Comparison of ENCODE assay signal across 14 mouse cellular contexts in the genomic region with DNA sequence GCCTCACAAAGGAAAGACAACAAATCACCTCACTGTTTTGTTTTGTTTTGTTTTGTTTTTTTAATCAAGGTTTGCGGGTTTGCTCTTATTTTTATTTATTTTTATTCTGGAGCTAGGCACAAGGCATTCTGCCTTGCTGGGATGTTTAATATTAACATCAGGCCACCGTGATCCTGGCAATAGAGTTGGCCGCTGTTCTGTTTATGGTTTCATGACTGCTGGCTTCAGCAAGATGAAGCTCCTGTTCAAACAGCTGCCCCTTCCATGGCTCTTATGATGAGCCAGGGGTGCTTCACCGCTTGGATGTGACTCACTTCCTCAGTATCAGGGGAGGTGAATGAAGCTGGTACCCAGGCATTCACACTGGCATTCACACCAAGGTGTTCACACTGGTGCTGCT.
DNase-seq lines count a peak whose midpoint lies in the region; ATAC-seq and TF ChIP-seq lines count a peak whose summit lies in the region.
"Had no signal": no experiment of that assay in that cellular context is flagged by ENCODE, and none has a peak within 500 bp of the region (broad histone marks: within the 10 kb centered on the region; RNA-seq: fewer than 3 reads in every experiment).

No protein-coding gene starts in this region.

- DNase-seq in kidney, adult 18-20 months = peak; percentile 25
- peak; percentile 52 for DNase-seq in liver, adult 2 months (ENCODE audit: extremely low read depth, low read depth, low spot score)
- DNase-seq in liver = no peak
- no peak for DNase-seq in neural tube, embryonic 10.5 days (ENCODE audit: extremely low spot score, low spot score)
- DNase-seq in left cerebral cortex, adult 11 months (ENCODE audit: low spot score) = no peak
- DNase-seq: cerebellum, adult 11 months; gastrocnemius, adult 2 months; gastrocnemius, postnatal 36 days had no signal

- no peak overlapping the region for H3K9ac ChIP-seq in kidney, embryonic 14.5 days (ENCODE audit: low read depth, low read length)
- H3K9ac ChIP-seq in liver, adult 2 months (ENCODE audit: low read depth, low read length) = no peak overlapping the region
- no peak overlapping the region for H3K9ac ChIP-seq in neural tube, embryonic 13.5 days
- H3K9ac ChIP-seq: embryonic facial prominence, embryonic 15.5 days had no signal

- no peak for TF ChIP-seq CTCF in liver, adult 2 months (IDR thresholded peaks at IDR 0.05; ENCODE audit: low read depth, low read length)

- 64% methylated on average over 4 of the region's 4 CpGs for WGBS in kidney, embryonic 14.5 days
- 50% methylated on average over 4 of the region's 4 CpGs for WGBS in liver, adult 2 months
- WGBS in neural tube, embryonic 13.5 days = 69% methylated on average over 4 of the region's 4 CpGs

- peaks cover 5% of the 10 kb centered on the region; the same call in 1 of the 2 replicates for H3K36me3 ChIP-seq in kidney, embryonic 14.5 days (ENCODE audit: control insufficient read depth, insufficient read depth, low read length)
- H3K36me3 ChIP-seq in liver, adult 2 months (ENCODE audit: control insufficient read depth, insufficient read depth, low read length) = peaks cover 6% of the 10 kb centered on the region; the same call in 1 of the 2 replicates
- no peaks in the 10 kb centered on the region for H3K36me3 ChIP-seq in neural tube, embryonic 13.5 days
- H3K36me3 ChIP-seq: embryonic facial prominence, embryonic 15.5 days had no signal

- ATAC-seq in kidney, embryonic 14.5 days (ENCODE audit: low FRiP score, low TSS enrichment) = no peak
- no peak for ATAC-seq in neural tube, embryonic 13.5 days (ENCODE audit: low read depth)

- no peak overlapping the region for H3K4me3 ChIP-seq in kidney, embryonic 14.5 days (ENCODE audit: low read length)
- H3K4me3 ChIP-seq in liver, adult 2 months (ENCODE audit: insufficient read depth, low read depth, low read length) = no peak overlapping the region
- H3K4me3 ChIP-seq in neural tube, embryonic 13.5 days = no peak overlapping the region
- H3K4me3 ChIP-seq: embryonic facial prominence, embryonic 15.5 days; erythroblast, embryonic 14.5 days; forebrain, embryonic 10.5 days; gastrocnemius, adult 2 months; heart, embryonic 10.5 days had no signal

- H3K9me3 ChIP-seq in kidney, embryonic 14.5 days (ENCODE audit: control insufficient read depth, low read length) = no peaks in the 10 kb centered on the region
- no peaks in the 10 kb centered on the region for H3K9me3 ChIP-seq in neural tube, embryonic 13.5 days
- H3K9me3 ChIP-seq: embryonic facial prominence, embryonic 15.5 days; forebrain, embryonic 10.5 days; heart, embryonic 10.5 days had no signal

- H3K27ac ChIP-seq in kidney, embryonic 14.5 days (ENCODE audit: low read depth, low read length) = no peak overlapping the region
- no peak overlapping the region for H3K27ac ChIP-seq in liver, adult 2 months (replicated peaks; ENCODE audit: insufficient read depth, low read depth, low read length)
- H3K27ac ChIP-seq in neural tube, embryonic 13.5 days (replicated peaks) = peak overlapping the region; percentile 64
- H3K27ac ChIP-seq: embryonic facial prominence, embryonic 15.5 days; forebrain, embryonic 10.5 days; gastrocnemius, adult 2 months; heart, embryonic 10.5 days had no signal

- H3K4me1 ChIP-seq in kidney, embryonic 14.5 days (ENCODE audit: control insufficient read depth, insufficient read depth, low read length) = no peaks in the 10 kb centered on the region
- no peaks in the 10 kb centered on the region for H3K4me1 ChIP-seq in liver, adult 2 months (ENCODE audit: control insufficient read depth, insufficient read depth, low read length)
- H3K4me1 ChIP-seq in neural tube, embryonic 13.5 days (replicated peaks) = peaks cover 42% of the 10 kb centered on the region

- H3K27me3 ChIP-seq in kidney, embryonic 14.5 days (ENCODE audit: control insufficient read depth, insufficient read depth, low read length) = no peaks in the 10 kb centered on the region
- no peaks in the 10 kb centered on the region for H3K27me3 ChIP-seq in liver, adult 2 months (ENCODE audit: control insufficient read depth, insufficient read depth, low read length)
- no peaks in the 10 kb centered on the region for H3K27me3 ChIP-seq in neural tube, embryonic 13.5 days
- H3K27me3 ChIP-seq: embryonic facial prominence, embryonic 15.5 days had no signal

- H3K4me2 ChIP-seq in kidney, embryonic 14.5 days (replicated peaks; ENCODE audit: low read depth, low read length) = no peak overlapping the region
- H3K4me2 ChIP-seq in neural tube, embryonic 13.5 days = no peak overlapping the region
- H3K4me2 ChIP-seq: embryonic facial prominence, embryonic 15.5 days had no signal

- no peak for TF ChIP-seq POLR2A in liver, adult 2 months (IDR thresholded peaks at IDR 0.05; ENCODE audit: extremely low read depth, insufficient read depth, low read length)

- H3K79me2 ChIP-seq in liver, adult 2 months (ENCODE audit: control insufficient read depth, insufficient read depth, low read length) = no peaks in the 10 kb centered on the region; the same call in 1 of the 2 replicates

Comparison
In these comparisons a context has a peak if more than half of its experiments do, and no peak if none do; other contexts are left out.
1. DNase-seq: peak in kidney, adult 18-20 months (single experiment) and liver, adult 2 months (single experiment); none in liver (single experiment), neural tube, embryonic 10.5 days (single experiment) and left cerebral cortex, adult 11 months (single experiment).